Mouse (Mus musculus) heart, adult 2 months (tissue): Measurements from ENCODE around the gene Dtx3l.
A peak's percentile ranks its signal among the peaks of the same experiment; 100 is the strongest.

Experiments used
- CTCF ChIP-seq: fragments of 200-600 bp; IDR thresholded peaks from 2 replicates; pipeline ENCODE4 v1.8.1; 2022; ENCODE audit warnings: antibody characterized with exemption, mild to moderate bottlenecking, moderate library complexity
- EP300 ChIP-seq: fragments of 200-500 bp; IDR thresholded peaks from 2 replicates; pipeline ENCODE4 v1.6.1; 2011; ENCODE audit warnings: low read depth, low read length, control low read depth; ENCODE audit not compliant: insufficient read depth
- POLR2A ChIP-seq: fragments of 200-500 bp; IDR thresholded peaks from 2 replicates; pipeline ENCODE4 v1.6.1; 2011; ENCODE audit warnings: mild to moderate bottlenecking, low read depth, low read length, control low read depth; ENCODE audit not compliant: insufficient read depth

GRCm38 (mm10) chr16:35983517-35984101, 44.7 kb upstream of the Dtx3l start:
- no peak for TF ChIP-seq CTCF
- no peak for TF ChIP-seq POLR2A
- 0 out of 2 replicates have a peak, but pooled peaks have one; percentile 42 for TF ChIP-seq EP300
